Mouse (Mus musculus): ENCODE results near the gene Zfp580.
A peak's percentile ranks its signal among the peaks of the same experiment; 100 is the strongest.

DNA sequence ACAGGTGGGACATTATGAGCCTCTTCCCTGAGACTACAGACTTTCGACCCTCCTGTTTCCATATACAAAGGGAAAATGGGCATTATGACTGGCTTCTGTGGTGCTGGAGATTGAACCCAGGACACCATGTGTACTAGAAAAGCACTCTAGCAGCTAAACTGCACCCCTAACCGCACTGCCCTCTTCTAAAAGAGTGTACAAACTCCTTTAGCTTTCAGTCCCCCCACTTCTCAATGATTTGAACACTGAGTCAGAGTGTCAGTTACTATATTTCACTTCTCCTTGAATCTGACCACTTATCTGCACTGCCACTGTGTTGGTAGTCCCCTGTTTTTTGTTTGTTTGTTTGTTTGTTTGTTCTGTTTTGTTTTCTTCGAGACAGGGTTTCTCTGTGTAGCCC, 17.5 kb upstream of the Zfp580 start, which contains the start of gene 4632433K11Rik:
- TF ChIP-seq POLR2A (IDR thresholded peaks at IDR 0.05; ENCODE audit: low read depth, low read length) (0 out of 2 replicates have a peak, but pooled peaks have one; percentile 5), CTCF (IDR thresholded peaks at IDR 0.05; ENCODE audit: borderline replicate concordance, insufficient read depth, low read length) (no peak)
